In the genomic region with DNA sequence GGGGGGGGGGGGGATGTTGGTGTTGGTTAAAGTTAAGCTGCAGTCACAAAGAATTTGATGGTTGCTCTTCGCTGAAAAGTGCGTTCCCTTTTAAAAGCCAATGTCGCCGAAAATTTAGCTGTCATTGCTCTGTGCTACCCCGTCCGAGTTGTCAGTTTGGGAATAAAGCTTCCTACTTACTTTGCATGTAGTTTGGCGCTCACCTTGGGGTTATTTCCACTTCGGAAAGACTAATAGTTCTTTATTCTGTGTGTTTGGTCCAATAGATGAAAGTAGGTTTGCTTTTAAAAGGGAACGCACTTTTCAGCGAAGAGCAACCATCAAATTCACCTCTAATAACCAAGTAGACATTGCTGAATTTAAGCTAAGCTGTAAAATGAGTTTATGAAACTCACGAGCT, we compare ENCODE assay signal across 8 mouse cellular contexts. TPM values are rescaled to one million over a fixed set of nuclear protein-coding genes. Genes with fewer than 3 reads are reported as not detected.
A peak's percentile ranks its signal among the peaks of the same experiment; 100 is the strongest.
DNase-seq lines count a peak whose midpoint lies in the region; ATAC-seq and TF ChIP-seq lines count a peak whose summit lies in the region.

No protein-coding gene starts in this region.

- H3K4me3 ChIP-seq in lung, embryonic 14.5 days (ENCODE audit: low read depth, low read length): peak overlapping the region; percentile 96
- H3K4me3 ChIP-seq in hindbrain, embryonic 15.5 days: peak overlapping the region; percentile 92
- H3K4me3 ChIP-seq in myocyte: peak overlapping the region; percentile 89

- H3K9me3 ChIP-seq in lung, embryonic 14.5 days (ENCODE audit: low read depth, low read length): no peaks in the 10 kb centered on the region
- no peaks in the 10 kb centered on the region for H3K9me3 ChIP-seq in hindbrain, embryonic 15.5 days

- peak overlapping the region; percentile 99; the same call in 1 of the 2 replicates for H3K27ac ChIP-seq in lung, embryonic 14.5 days (ENCODE audit: low read depth)
- no peak overlapping the region for H3K27ac ChIP-seq in hindbrain, embryonic 15.5 days (replicated peaks)

- H3K9ac ChIP-seq in lung, embryonic 14.5 days: peak overlapping the region; percentile 90
- H3K9ac ChIP-seq in hindbrain, embryonic 15.5 days: peak overlapping the region; percentile 25; the same call in 1 of the 2 replicates

- no peak for ATAC-seq in lung, embryonic 14.5 days (ENCODE audit: insufficient read depth)
- ATAC-seq in hindbrain, embryonic 15.5 days (ENCODE audit: low FRiP score, low read depth): no peak

- intact Hi-C loops in left cerebral cortex, postnatal 36 days (cut with DNase I): no loop called here

- H3K36me3 ChIP-seq in lung, embryonic 14.5 days (ENCODE audit: insufficient read depth): no peaks in the 10 kb centered on the region
- H3K36me3 ChIP-seq in hindbrain, embryonic 15.5 days: no peaks in the 10 kb centered on the region
- H3K36me3 ChIP-seq in myocyte (ENCODE audit: control insufficient read depth, insufficient read depth): no peaks in the 10 kb centered on the region

- H3K79me2 ChIP-seq in myocyte (ENCODE audit: control insufficient read depth, insufficient read depth): peaks cover 55% of the 10 kb centered on the region

- no peaks in the 10 kb centered on the region for H3K27me3 ChIP-seq in lung, embryonic 14.5 days (ENCODE audit: insufficient read depth, low read length)
- H3K27me3 ChIP-seq in hindbrain, embryonic 15.5 days: no peaks in the 10 kb centered on the region
- no peaks in the 10 kb centered on the region for H3K27me3 ChIP-seq in myocyte (ENCODE audit: control insufficient read depth, insufficient read depth, insufficient read length)

- under 1% methylated on average over 11 of the region's 11 CpGs for WGBS in lung, embryonic 14.5 days
- 3% methylated on average over 11 of the region's 11 CpGs for WGBS in hindbrain, embryonic 15.5 days

- peak overlapping the region; percentile 59 for H3K4me2 ChIP-seq in lung, embryonic 14.5 days
- peak overlapping the region; percentile 88 for H3K4me2 ChIP-seq in hindbrain, embryonic 15.5 days
- H3K4me2 ChIP-seq in myocyte (ENCODE audit: low read depth): peak overlapping the region; percentile 83

- peaks cover 3% of the 10 kb centered on the region; the same call in 1 of the 2 replicates for H3K4me1 ChIP-seq in lung, embryonic 14.5 days (ENCODE audit: insufficient read depth)
- peaks cover 13% of the 10 kb centered on the region for H3K4me1 ChIP-seq in hindbrain, embryonic 15.5 days (replicated peaks)

- no peak for TF ChIP-seq CTCF in lung, embryonic 14.5 days (IDR thresholded peaks at IDR 0.05; ENCODE audit: low read depth)

- DNase-seq in lung, embryonic 14.5 days: peak; percentile 26
- no peak for DNase-seq in lung, postnatal 14 days
- peak; percentile 13 for DNase-seq in c-Kit-positive CD71-positive TER-119-negative erythroid progenitor cells, embryonic 14.5 days (ENCODE audit: low read depth)
- DNase-seq in ovary, adult 18-20 months (ENCODE audit: low spot score): no peak
- DNase-seq in left cerebral cortex, postnatal 36 days (ENCODE audit: low spot score in 2 of 2): no peak
- DNase-seq in gastrocnemius, postnatal 4 days (ENCODE audit: low spot score in 2 of 2): no peak

- peak overlapping the region; percentile 20 for H3ac ChIP-seq in myocyte (ENCODE audit: control insufficient read depth, insufficient read length)

- no peak for TF ChIP-seq POLR2A in myocyte (IDR thresholded peaks at IDR 0.05; ENCODE audit: insufficient read length, low read depth)

TF ChIP-seq in myocyte, 11 proteins besides CTCF, POLR2A, EP300 and RAD21:
- TF ChIP-seq E2F4 (IDR thresholded peaks at IDR 0.05; ENCODE audit: insufficient read depth): no peak
- TF ChIP-seq MYOD1 (IDR thresholded peaks at IDR 0.05; ENCODE audit: control insufficient read depth in 1 of 3, insufficient read length in 2 of 3, low read depth in 2 of 3): no peak
- TF ChIP-seq MYOG (IDR thresholded peaks at IDR 0.05; ENCODE audit: control insufficient read depth in 1 of 3, insufficient read depth in 1 of 3, insufficient read length in 2 of 3, low read depth in 2 of 3): no peak
- TF ChIP-seq MAX (IDR thresholded peaks at IDR 0.05; ENCODE audit: low read depth): no peak
- TF ChIP-seq REST (IDR thresholded peaks at IDR 0.05; ENCODE audit: insufficient read depth, insufficient read length): no peak
- no peak for TF ChIP-seq USF1 (IDR thresholded peaks at IDR 0.05; ENCODE audit: low read depth)
- TF ChIP-seq CEBPB (IDR thresholded peaks at IDR 0.05; ENCODE audit: insufficient read depth, poor library complexity, severe bottlenecking): no peak
- TF ChIP-seq TCF3 (IDR thresholded peaks at IDR 0.05; ENCODE audit: insufficient read length, low read depth): no peak
- no peak for TF ChIP-seq SRF (IDR thresholded peaks at IDR 0.05; ENCODE audit: control insufficient read depth, insufficient read length, low read depth)
- TF ChIP-seq POLR2AphosphoS2 (IDR thresholded peaks at IDR 0.05; ENCODE audit: insufficient read length, low read depth): no peak
- TF ChIP-seq TCF12 (IDR thresholded peaks at IDR 0.05; ENCODE audit: insufficient read depth, poor library complexity, severe bottlenecking): no peak

RNA-seq across cellular contexts. Expression of gene Kif11, which starts 0.6 kb away (rescaled TPM):
- 87.4 and 87.5 TPM in 2 replicates for polyA plus RNA-seq in lung, embryonic 14.5 days (2014; fragmentation: Nextera tagmentation; extraction: Ambion mirVana)
- 12.5 and 14.6 TPM in 2 replicates for polyA plus RNA-seq in hindbrain, embryonic 15.5 days (2015; fragmentation: Nextera tagmentation; extraction: Ambion mirVana)
- 4.1 TPM for polyA plus RNA-seq in myocyte (2012; fragmentation: generic; extraction: Trizol)
- 1 to 10 TPM; 1.1 TPM for total RNA-seq in left cerebral cortex, postnatal 36 days (2021)
- 10 to 100 TPM; 17.9 to 19.5 TPM for total RNA-seq in gastrocnemius, postnatal 4 days (2021)

RNA-seq across cellular contexts. Expression of gene Ide, which starts 39.2 kb away (rescaled TPM):
- polyA plus RNA-seq in lung, embryonic 14.5 days (2014; fragmentation: Nextera tagmentation; extraction: Ambion mirVana): 42.3 and 51.3 TPM in 2 replicates
- polyA plus RNA-seq in hindbrain, embryonic 15.5 days (2015; fragmentation: Nextera tagmentation; extraction: Ambion mirVana): 41.2 and 43.2 TPM in 2 replicates
- polyA plus RNA-seq in myocyte (2012; fragmentation: generic; extraction: Trizol): 12.0 TPM
- 10 to 100 TPM; 34.1 to 37.4 TPM for total RNA-seq in left cerebral cortex, postnatal 36 days (2021)
- 10 to 100 TPM; 72.6 to 78.8 TPM for total RNA-seq in gastrocnemius, postnatal 4 days (2021)

RNA-seq across cellular contexts. Expression of gene Hhex, which starts 57.8 kb away (rescaled TPM):
- 27.6 and 28.1 TPM in 2 replicates for polyA plus RNA-seq in lung, embryonic 14.5 days (2014; fragmentation: Nextera tagmentation; extraction: Ambion mirVana)
- 5.7 and 6.3 TPM in 2 replicates for polyA plus RNA-seq in hindbrain, embryonic 15.5 days (2015; fragmentation: Nextera tagmentation; extraction: Ambion mirVana)
- 0.44 TPM for polyA plus RNA-seq in myocyte (2012; fragmentation: generic; extraction: Trizol)
- 1 to 10 TPM; 2.4 to 3.4 TPM for total RNA-seq in left cerebral cortex, postnatal 36 days (2021)
- 1 to 10 TPM; 4.6 to 5.6 TPM for total RNA-seq in gastrocnemius, postnatal 4 days (2021)

Comparison
In these comparisons a context has a peak if more than half of its experiments do, and no peak if none do; other contexts are left out.
1. DNase-seq: peak in lung, embryonic 14.5 days (single experiment) and c-Kit-positive CD71-positive TER-119-negative erythroid progenitor cells, embryonic 14.5 days (single experiment); none in lung, postnatal 14 days (single experiment), ovary, adult 18-20 months (single experiment), left cerebral cortex, postnatal 36 days (0 of 2) and gastrocnemius, postnatal 4 days (0 of 2).
2. Peak in every context shown above with its lines, with median percentiles within 50 percentile points of each other: H3K4me2 ChIP-seq and H3K4me3 ChIP-seq.